Mouse (Mus musculus) G1E (cell line): Measurements from ENCODE around the gene Ggt5. TPM values are rescaled to one million over a fixed set of nuclear protein-coding genes. Genes with fewer than 3 reads are reported as not detected.
"Not testable (repeated sequence)": the region's sequence is repeated elsewhere in the genome, so short reads cannot be mapped to it uniquely, and the experiment has no call there.

Source experiments
- ATAC-seq: 2 replicates; pipeline ENCODE4 v1.8.0; 2016; ENCODE audit warnings: mild to moderate bottlenecking; ENCODE audit not compliant: insufficient number of reproducible peaks, poor library complexity, low FRiP score, severe bottlenecking; ENCODE audit errors: extremely low read depth
- DNase-seq: peaks from one replicate; pipeline ENCODE4 v3.0.0; 2012; ENCODE audit warnings: low spot score
- H3K27me3 ChIP-seq: 2 replicates; pipeline ENCODE4 v1.6.1; 2012; ENCODE audit warnings: mild to moderate bottlenecking, low read length, inconsistent platforms; ENCODE audit not compliant: insufficient read depth
- H3K36me3 ChIP-seq: replicated peaks from 2 replicates; pipeline ENCODE3; 2012; ENCODE audit warnings: mild to moderate bottlenecking, inconsistent platforms
- H3K4me1 ChIP-seq: 2 replicates; pipeline ENCODE4 v1.6.1; 2012; ENCODE audit warnings: low read depth, low read length, inconsistent platforms, mixed read lengths; ENCODE audit not compliant: insufficient read depth
- H3K4me3 ChIP-seq: 2 replicates; pipeline ENCODE4 v1.5.1; 2012; ENCODE audit warnings: low read depth, mild to moderate bottlenecking, inconsistent platforms, low read length, moderate library complexity, mixed read lengths
- H3K9me3 ChIP-seq: replicated peaks from 2 replicates; pipeline ENCODE4 v1.6.1; 2012; ENCODE audit warnings: inconsistent platforms
- CTCF ChIP-seq: IDR thresholded peaks from 2 replicates; pipeline ENCODE4 v1.5.1; 2012; ENCODE audit warnings: low read depth, low read length, inconsistent platforms, mixed read lengths
- GATA1 ChIP-seq: IDR thresholded peaks from 2 replicates; pipeline ENCODE4 v1.6.1; 2012; ENCODE audit warnings: borderline replicate concordance, low read length, inconsistent platforms, mixed read lengths
- GATA2 ChIP-seq: IDR thresholded peaks from 2 replicates; pipeline ENCODE4 v1.6.1; 2012; ENCODE audit warnings: low read depth, low read length, inconsistent platforms, borderline replicate concordance
- POLR2AphosphoS5 ChIP-seq: IDR thresholded peaks from 2 replicates; pipeline ENCODE4 v1.6.1; 2012; ENCODE audit warnings: low read depth, low read length, inconsistent platforms; ENCODE audit not compliant: insufficient replicate concordance
- TAL1 ChIP-seq: conservative IDR thresholded peaks from 2 replicates; pipeline ENCODE4 v1.6.1; 2012; ENCODE audit warnings: low read depth, low read length, inconsistent platforms, mixed read lengths
- polyA plus RNA-seq: library from polyadenylated mRNA; stranded (reverse); fragments of >175 nt; gene quantifications from 2 replicates; pipeline ENCODE4 v1.2.3, GENCODE M21; 2012
- total RNA-seq, 2 experiments: library from RNA; stranded (forward) in 1 of 2; stranded (reverse) in 1 of 2; fragments of 200-1000 nt in 1 of 2; fragments of >200 nt in 1 of 2; fragmentation: Nextera tagmentation in 1 of 2; gene quantifications; 2 replicates each; pipeline ENCODE4 v1.2.3; 2014 to 2017

Ggt5 gene
- total and polyA plus RNA-seq, 3 experiments, result 0.22 TPM; not detected in 2

- DNase-seq (no peak), ATAC-seq (no peak)
- no peaks in the 10 kb centered on the region for H3K36me3 ChIP-seq
- peaks cover 32% of the 10 kb centered on the region for H3K27me3 ChIP-seq
- TF ChIP-seq TAL1 (no peak), GATA2 (no peak), POLR2AphosphoS5 (no peak), GATA1 (no peak), CTCF (no peak)
- H3K4me3 ChIP-seq, result no peak overlapping the region
- H3K4me1 ChIP-seq, result peaks cover 8% of the 10 kb centered on the region
- no peaks in the 10 kb centered on the region for H3K9me3 ChIP-seq
Measured at GRCm38 (mm10) chr10:75565906-75566305, 23.2 kb upstream of the Ggt5 start.

- no peak for DNase-seq
- no peak for TF ChIP-seq CTCF
- no peak for TF ChIP-seq GATA2
- no peak for TF ChIP-seq TAL1
- no peak for TF ChIP-seq POLR2AphosphoS5
- no peak for TF ChIP-seq GATA1
- H3K36me3 ChIP-seq, result no peaks in the 10 kb centered on the region
- H3K9me3 ChIP-seq, result no peaks in the 10 kb centered on the region
- ATAC-seq, result no peak
- H3K4me3 ChIP-seq, result no peak overlapping the region
- H3K27me3 ChIP-seq, result peaks cover 29% of the 10 kb centered on the region
- H3K4me1 ChIP-seq, result peaks cover 8% of the 10 kb centered on the region
Measured at GRCm38 (mm10) chr10:75566321-75566720, 22.8 kb upstream of the Ggt5 start.

- not testable (repeated sequence) for H3K36me3 ChIP-seq, DNase-seq, H3K4me3 ChIP-seq, ATAC-seq, H3K9me3 ChIP-seq, H3K4me1 ChIP-seq
- peaks cover 29% of the 10 kb centered on the region for H3K27me3 ChIP-seq
Measured at GRCm38 (mm10) chr10:75566765-75567164, 22.4 kb upstream of the Ggt5 start.

GRCm38 (mm10) chr10:75568029-75568428, 21.1 kb upstream of the Ggt5 start:
- H3K4me3 ChIP-seq, result no peak overlapping the region

GRCm38 (mm10) chr10:75568441-75568840, 20.7 kb upstream of the Ggt5 start:
- DNase-seq (no peak), ATAC-seq (no peak)
- H3K27me3 ChIP-seq, result peaks cover 24% of the 10 kb centered on the region
- TF ChIP-seq CTCF (no peak), POLR2AphosphoS5 (no peak), TAL1 (no peak), GATA2 (no peak), GATA1 (no peak)
- H3K4me1 ChIP-seq, result peaks cover 8% of the 10 kb centered on the region
- no peaks in the 10 kb centered on the region for H3K9me3 ChIP-seq
- no peak overlapping the region for H3K4me3 ChIP-seq
- no peaks in the 10 kb centered on the region for H3K36me3 ChIP-seq

More at GRCm38 (mm10) chr10:75568029-75568428, 21.1 kb upstream of the Ggt5 start:
- Histone ChIP-seq H3K27me3 (peaks cover 23% of the 10 kb centered on the region), H3K9me3 (no peaks in the 10 kb centered on the region), H3K36me3 (no peaks in the 10 kb centered on the region), H3K4me1 (peaks cover 8% of the 10 kb centered on the region)
- DNase-seq, result no peak
- TF ChIP-seq TAL1 (no peak), CTCF (no peak), GATA1 (no peak), GATA2 (no peak), POLR2AphosphoS5 (no peak)
- ATAC-seq, result no peak

- Histone ChIP-seq H3K4me3 (no peak overlapping the region), H3K27me3 (peaks cover 21% of the 10 kb centered on the region)
Measured at GRCm38 (mm10) chr10:75568851-75569250, 20.3 kb upstream of the Ggt5 start.

GRCm38 (mm10) chr10:75570981-75571657, 18.0 kb upstream of the Ggt5 start:
- Histone ChIP-seq H3K36me3 (no peaks in the 10 kb centered on the region), H3K4me3 (no peak overlapping the region), H3K4me1 (no peaks in the 10 kb centered on the region), H3K27me3 (peaks cover 25% of the 10 kb centered on the region; the same call in 1 of the 2 replicates), H3K9me3 (no peaks in the 10 kb centered on the region)
- DNase-seq, result no peak
- ATAC-seq, result no peak
- TF ChIP-seq GATA1 (no peak), CTCF (no peak), POLR2AphosphoS5 (no peak), TAL1 (no peak), GATA2 (no peak)

More at GRCm38 (mm10) chr10:75568851-75569250, 20.3 kb upstream of the Ggt5 start:
- DNase-seq (no peak), ATAC-seq (no peak)
- no peaks in the 10 kb centered on the region for H3K9me3 ChIP-seq
- no peaks in the 10 kb centered on the region for H3K36me3 ChIP-seq
- TF ChIP-seq TAL1 (no peak), POLR2AphosphoS5 (no peak), GATA2 (no peak), GATA1 (no peak)
- H3K4me1 ChIP-seq, result peaks cover 8% of the 10 kb centered on the region
